Mouse (Mus musculus) ovary, postnatal 36 days (tissue): ENCODE measurements around the gene Anp32b.

ENCODE experiments used
- DNase-seq: peaks from one replicate; pipeline ENCODE4 v3.0.0; 2022; ENCODE audit warnings: low spot score, mixed read lengths

Gene Anp32b

GRCm38 (mm10) chr4:46505361-46506057 lies 54.8 kb downstream of the Anp32b start:
- DNase-seq = no peak

- peak; percentile 96 for DNase-seq
Observed at GRCm38 (mm10) chr4:46506801-46507610, 56.3 kb downstream of the Anp32b start.

GRCm38 (mm10) chr4:46507736-46508460 lies 57.2 kb downstream of the Anp32b start:
- peak; percentile 75 for DNase-seq

- no peak for DNase-seq
Observed at GRCm38 (mm10) chr4:46520491-46520890, 69.8 kb downstream of the Anp32b start.

GRCm38 (mm10) chr4:46521457-46521856 lies 70.8 kb downstream of the Anp32b start:
- no peak for DNase-seq
